10 mouse cellular contexts compared by ENCODE assay signal in genomic region chr5:118067572-118067971, GRCm38 (mm10). TPM values are rescaled to one million over a fixed set of nuclear protein-coding genes. Genes with fewer than 3 reads are reported as not detected.
DNase-seq lines count a peak whose midpoint lies in the region; ATAC-seq and TF ChIP-seq lines count a peak whose summit lies in the region.
"Had no signal": no experiment of that assay in that cellular context is flagged by ENCODE, and none has a peak within 500 bp of the region (broad histone marks: within the 10 kb centered on the region; RNA-seq: fewer than 3 reads in every experiment).

No protein-coding gene starts in this region.

- no peak overlapping the region for H3K4me2 ChIP-seq in lung, embryonic 14.5 days
- no peak overlapping the region for H3K4me2 ChIP-seq in intestine, postnatal 0 days (replicated peaks; ENCODE audit: low read depth)

- no peaks in the 10 kb centered on the region for H3K27me3 ChIP-seq in heart, embryonic 10.5 days (ENCODE audit: insufficient read depth, poor library complexity, severe bottlenecking)
- no peaks in the 10 kb centered on the region for H3K27me3 ChIP-seq in lung, embryonic 14.5 days (ENCODE audit: insufficient read depth, low read length)
- no peaks in the 10 kb centered on the region for H3K27me3 ChIP-seq in intestine, postnatal 0 days (replicated peaks; ENCODE audit: control insufficient read depth, insufficient read depth, low read length)

- H3K36me3 ChIP-seq in heart, embryonic 10.5 days = peaks cover 71% of the 10 kb centered on the region
- H3K36me3 ChIP-seq in lung, embryonic 14.5 days (ENCODE audit: insufficient read depth) = peaks cover 67% of the 10 kb centered on the region
- peaks cover 73% of the 10 kb centered on the region for H3K36me3 ChIP-seq in intestine, postnatal 0 days (ENCODE audit: control insufficient read depth, insufficient read depth)

- no peak for ATAC-seq in lung, embryonic 14.5 days (ENCODE audit: insufficient read depth)
- ATAC-seq in intestine, postnatal 0 days = peak; percentile 32; the same call in 1 of the 2 replicates
- ATAC-seq: activated CD4-positive, CD25-positive, alpha-beta regulatory T cell, adult 4 months had no signal

- no peaks in the 10 kb centered on the region for H3K9me3 ChIP-seq in heart, embryonic 10.5 days
- H3K9me3 ChIP-seq in lung, embryonic 14.5 days (ENCODE audit: low read depth, low read length) = no peaks in the 10 kb centered on the region
- H3K9me3 ChIP-seq in intestine, postnatal 0 days (ENCODE audit: control insufficient read depth) = no peaks in the 10 kb centered on the region
- H3K9me3 ChIP-seq: hindbrain, embryonic 10.5 days had no signal

- 54% methylated on average over 4 of the region's 4 CpGs for WGBS in heart, embryonic 10.5 days
- 61% methylated on average over 4 of the region's 4 CpGs for WGBS in lung, embryonic 14.5 days
- WGBS in intestine, postnatal 0 days = 53% methylated on average over 4 of the region's 4 CpGs

- DNase-seq in heart, embryonic 10.5 days (ENCODE audit: low spot score) = no peak
- DNase-seq in heart, adult 9 months (ENCODE audit: low spot score in 2 of 2) = no peak
- no peak for DNase-seq in lung, embryonic 14.5 days
- DNase-seq in lung, postnatal 14 days = no peak
- DNase-seq in ZHBTc4 (ENCODE audit: low read depth, low spot score) = peak; percentile 41
- no peak for DNase-seq in neural tube, embryonic 10.5 days (ENCODE audit: extremely low spot score, low spot score)
- no peak for DNase-seq in embryo, embryonic 10.5 days (ENCODE audit: low spot score)

- no peak overlapping the region for H3K4me3 ChIP-seq in heart, embryonic 10.5 days
- no peak overlapping the region for H3K4me3 ChIP-seq in lung, embryonic 14.5 days (ENCODE audit: low read depth, low read length)
- no peak overlapping the region for H3K4me3 ChIP-seq in intestine, postnatal 0 days (ENCODE audit: low read depth, low read length)
- H3K4me3 ChIP-seq: hindbrain, embryonic 10.5 days had no signal

- peak overlapping the region; percentile 53; the same call in 1 of the 2 replicates for H3K27ac ChIP-seq in heart, embryonic 10.5 days
- peak overlapping the region; percentile 36; the same call in 1 of the 2 replicates for H3K27ac ChIP-seq in lung, embryonic 14.5 days (ENCODE audit: low read depth)
- H3K27ac ChIP-seq in intestine, postnatal 0 days (ENCODE audit: low read depth, low read length) = no peak overlapping the region
- H3K27ac ChIP-seq: hindbrain, embryonic 10.5 days had no signal

- peaks cover 40% of the 10 kb centered on the region for H3K4me1 ChIP-seq in heart, embryonic 10.5 days
- H3K4me1 ChIP-seq in lung, embryonic 14.5 days (ENCODE audit: insufficient read depth) = no peaks in the 10 kb centered on the region
- H3K4me1 ChIP-seq in intestine, postnatal 0 days (replicated peaks; ENCODE audit: control insufficient read depth, insufficient read depth, low read length) = no peaks in the 10 kb centered on the region

- H3K9ac ChIP-seq in lung, embryonic 14.5 days = no peak overlapping the region
- H3K9ac ChIP-seq in intestine, postnatal 0 days (ENCODE audit: low read depth, low read length) = no peak overlapping the region

- no peak for TF ChIP-seq CTCF in lung, embryonic 14.5 days (IDR thresholded peaks at IDR 0.05; ENCODE audit: low read depth)
- TF ChIP-seq CTCF in intestine, postnatal 0 days (IDR thresholded peaks at IDR 0.05; ENCODE audit: low read depth) = no peak

RNA-seq across cellular contexts. Expression of gene Tesc, which starts 40.0 kb away (rescaled TPM):
- polyA plus RNA-seq in heart, embryonic 10.5 days (2016; fragmentation: Nextera tagmentation; extraction: Ambion mirVana) = 10.0 and 19.0 TPM in 2 replicates
- 5.3 and 5.6 TPM in 2 replicates for polyA plus RNA-seq in lung, embryonic 14.5 days (2014; fragmentation: Nextera tagmentation; extraction: Ambion mirVana)
- polyA plus RNA-seq in intestine, postnatal 0 days (2015; fragmentation: Nextera tagmentation; extraction: Ambion mirVana) = 2.8 and 3.3 TPM in 2 replicates
